Mouse (Mus musculus): Measurements from ENCODE around the gene Dock9. TPM values are rescaled to one million over a fixed set of nuclear protein-coding genes. Genes with fewer than 3 reads are reported as not detected.

Gene Dock9
- polyA plus RNA-seq, 1 experiment from 2014 or later = 13.7 TPM

- ChIA-PET CTCF (no interaction called here), POLR2A (no interaction called here)
- DNase-seq (ENCODE audit: low read depth, low spot score) (no peak), ATAC-seq (no peak)
- H3K27me3 ChIP-seq = no peaks in the 10 kb centered on the region
- in situ Hi-C loops (cut with MboI; ENCODE audit: low pct_unique_long_range_greater_than_20kb) = no loop called here
- TF ChIP-seq CTCF (IDR thresholded peaks at IDR 0.05) = no peak
Measured at GRCm38 (mm10) chr14:121737277-121737676, 60.4 kb downstream of the Dock9 start.

DNA sequence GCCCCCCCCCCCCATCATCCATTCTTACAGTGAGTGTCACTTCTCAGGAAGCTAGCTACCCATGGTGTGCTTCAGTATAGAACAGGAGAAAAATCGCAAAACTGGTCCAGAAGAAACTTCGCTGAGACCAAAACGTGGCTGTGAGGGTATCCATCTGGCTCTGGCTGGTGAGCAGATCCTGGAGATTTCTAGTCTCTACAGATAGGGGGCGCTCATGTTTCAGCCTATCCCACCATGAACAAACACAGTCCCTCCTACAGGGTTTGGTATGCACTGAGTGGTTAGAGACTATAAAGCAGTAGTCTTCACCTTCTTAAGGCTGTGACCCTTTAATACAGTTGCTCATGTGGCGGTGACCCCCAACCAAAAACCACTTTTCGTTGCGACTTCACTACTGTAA is 62.0 kb downstream of the Dock9 start:
- ChIA-PET POLR2A (no interaction called here), CTCF (no interaction called here)
- no peak for DNase-seq (ENCODE audit: low read depth, low spot score)
- in situ Hi-C loops (cut with MboI; ENCODE audit: low pct_unique_long_range_greater_than_20kb) = no loop called here
- no peak for TF ChIP-seq CTCF (IDR thresholded peaks at IDR 0.05)
- no peaks in the 10 kb centered on the region for H3K27me3 ChIP-seq
- no peak for ATAC-seq

- POLR2A ChIA-PET = no interaction called here
- ATAC-seq (no peak), DNase-seq (ENCODE audit: low read depth, low spot score) (no peak)
- no peaks in the 10 kb centered on the region for H3K27me3 ChIP-seq
- CTCF ChIA-PET = no interaction called here
- in situ Hi-C loops (cut with MboI; ENCODE audit: low pct_unique_long_range_greater_than_20kb) = no loop called here
- TF ChIP-seq CTCF (IDR thresholded peaks at IDR 0.05) = no peak
Measured at GRCm38 (mm10) chr14:121734217-121734616, 63.4 kb downstream of the Dock9 start.

DNA sequence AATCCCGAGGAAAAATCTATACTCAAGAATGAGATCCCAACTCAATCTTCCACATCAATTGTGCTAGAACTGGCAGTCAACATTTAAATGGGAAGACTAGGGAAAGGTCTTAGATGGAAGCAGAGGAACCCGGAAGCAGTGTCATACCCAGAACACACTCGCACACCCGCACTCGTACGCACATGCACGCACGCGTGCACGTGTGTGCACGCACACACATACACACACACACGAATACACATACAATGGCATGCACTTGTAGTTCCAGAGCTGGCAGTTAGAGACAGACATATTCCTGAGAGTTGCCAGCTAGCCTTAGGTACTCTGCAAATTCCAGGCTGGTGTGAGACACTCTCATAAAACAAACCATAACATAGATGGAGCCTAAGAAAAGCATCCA is 63.9 kb downstream of the Dock9 start:
- DNase-seq (ENCODE audit: low read depth, low spot score) (no peak), ATAC-seq (no peak)
- CTCF ChIA-PET = no interaction called here
- no peaks in the 10 kb centered on the region for H3K27me3 ChIP-seq
- POLR2A ChIA-PET = interaction anchor here (0.7 kb wide), 1 partner anchor 287 kb away, joined by 5 read pairs; no protein-coding TSS in a partner anchor
- no peak for TF ChIP-seq CTCF (IDR thresholded peaks at IDR 0.05)
- in situ Hi-C loops (cut with MboI; ENCODE audit: low pct_unique_long_range_greater_than_20kb) = no loop called here

GRCm38 (mm10) chr14:121732196-121732595 is 65.4 kb downstream of the Dock9 start:
- ChIA-PET POLR2A (interaction anchor here (0.6 kb wide), 1 partner anchor 9 kb away, joined by 5 read pairs; no protein-coding TSS in a partner anchor), CTCF (no interaction called here)
- no peaks in the 10 kb centered on the region for H3K27me3 ChIP-seq
- no peak for TF ChIP-seq CTCF (IDR thresholded peaks at IDR 0.05)
- DNase-seq (ENCODE audit: low read depth, low spot score) (no peak), ATAC-seq (no peak)
- in situ Hi-C loops (cut with MboI; ENCODE audit: low pct_unique_long_range_greater_than_20kb) = no loop called here

DNA sequence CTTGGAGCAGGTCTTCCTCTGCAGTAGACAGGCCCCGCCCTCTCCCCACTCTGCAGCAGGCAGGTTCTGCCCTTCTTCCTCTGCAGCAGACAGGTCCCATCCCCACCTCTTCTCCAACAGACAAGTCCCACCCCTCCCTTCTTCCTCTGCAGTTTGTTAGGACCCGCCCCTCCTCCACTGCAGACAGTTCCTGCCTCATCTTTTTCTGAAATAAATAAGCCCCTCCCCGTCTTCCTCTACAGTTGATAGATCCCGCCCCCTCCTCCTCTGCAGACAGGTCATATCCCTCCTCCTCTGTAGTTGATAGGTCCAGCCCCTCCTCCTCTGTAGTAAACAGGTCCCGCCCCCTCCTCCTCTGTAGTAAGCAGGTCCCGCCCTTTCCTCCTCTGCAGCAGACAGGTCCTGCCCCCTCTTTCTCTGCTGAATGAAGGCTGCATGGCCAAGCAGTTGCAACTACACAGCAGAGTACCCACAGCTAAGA is 65.9 kb downstream of the Dock9 start:
- POLR2A ChIA-PET = no interaction called here
- DNase-seq (ENCODE audit: low read depth, low spot score) (no peak), ATAC-seq (no peak)
- no peak for TF ChIP-seq CTCF (IDR thresholded peaks at IDR 0.05)
- CTCF ChIA-PET = no interaction called here
- H3K27me3 ChIP-seq = no peaks in the 10 kb centered on the region
- in situ Hi-C loops (cut with MboI; ENCODE audit: low pct_unique_long_range_greater_than_20kb) = no loop called here

DNA sequence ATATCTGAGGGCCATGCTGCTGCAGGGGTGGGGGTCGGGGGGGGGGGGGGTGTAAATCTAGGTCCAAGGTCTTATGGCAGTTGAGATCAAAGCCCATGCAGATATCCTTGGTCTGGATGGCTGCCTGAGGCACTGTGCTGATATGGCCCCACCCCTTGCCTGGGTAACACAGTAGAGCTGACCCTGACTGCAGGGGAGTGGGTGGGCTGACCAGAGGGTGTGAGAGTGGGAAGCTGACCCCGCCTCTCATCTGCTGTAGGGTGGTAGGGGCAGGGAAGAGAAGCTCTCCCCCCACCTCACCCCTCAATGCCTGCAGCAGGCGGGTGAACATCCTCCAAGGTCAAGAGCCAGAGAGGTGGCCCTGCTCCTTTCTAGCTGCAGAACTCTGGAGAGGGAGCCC is 66.7 kb downstream of the Dock9 start:
- ChIA-PET CTCF (no interaction called here), POLR2A (interaction anchor here (0.6 kb wide), 1 partner anchor 264 kb away, joined by 3 read pairs; no protein-coding TSS in a partner anchor)
- in situ Hi-C loops (cut with MboI; ENCODE audit: low pct_unique_long_range_greater_than_20kb) = no loop called here
- DNase-seq (ENCODE audit: low read depth, low spot score) (no peak), ATAC-seq (no peak)
- no peaks in the 10 kb centered on the region for H3K27me3 ChIP-seq
- TF ChIP-seq CTCF (IDR thresholded peaks at IDR 0.05) = no peak

DNA sequence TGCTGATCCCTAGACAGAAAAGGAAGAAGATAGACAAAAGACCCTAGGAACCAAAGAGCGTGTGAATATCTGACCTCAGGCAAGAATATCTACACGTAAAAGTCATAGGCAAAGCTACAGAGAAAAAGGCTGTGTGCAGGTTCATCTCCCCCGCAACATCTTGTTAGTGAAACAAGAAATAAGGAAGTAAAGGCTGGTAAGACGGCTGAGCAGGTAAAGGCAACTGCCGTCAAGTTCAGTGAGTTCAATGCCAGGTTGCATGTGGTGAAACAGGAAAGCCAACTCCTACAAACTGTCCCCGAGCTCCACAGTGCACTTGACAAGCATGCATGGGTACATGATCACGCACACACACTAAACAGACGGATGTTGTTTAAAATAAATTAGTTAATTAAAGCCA is 69.6 kb downstream of the Dock9 start:
- in situ Hi-C loops (cut with MboI; ENCODE audit: low pct_unique_long_range_greater_than_20kb) = no loop called here
- DNase-seq (ENCODE audit: low read depth, low spot score) (no peak), ATAC-seq (no peak)
- ChIA-PET CTCF (no interaction called here), POLR2A (interaction anchor here (1.2 kb wide), 1 partner anchor 14 kb away, joined by 3 read pairs; no protein-coding TSS in a partner anchor)
- TF ChIP-seq CTCF (IDR thresholded peaks at IDR 0.05) = no peak
- no peaks in the 10 kb centered on the region for H3K27me3 ChIP-seq

- H3K27me3 ChIP-seq = no peaks in the 10 kb centered on the region
- DNase-seq (ENCODE audit: low read depth, low spot score) = no peak
- ChIA-PET POLR2A (no interaction called here), CTCF (no interaction called here)
- TF ChIP-seq CTCF (IDR thresholded peaks at IDR 0.05) = no peak
- in situ Hi-C loops (cut with MboI; ENCODE audit: low pct_unique_long_range_greater_than_20kb) = no loop called here
- no peak for ATAC-seq
Measured at GRCm38 (mm10) chr14:121724501-121724900, 73.1 kb downstream of the Dock9 start.

GRCm38 (mm10) chr14:121722774-121723173 is 74.9 kb downstream of the Dock9 start:
- ATAC-seq (no peak), DNase-seq (ENCODE audit: low read depth, low spot score) (no peak)
- no peak for TF ChIP-seq CTCF (IDR thresholded peaks at IDR 0.05)
- CTCF ChIA-PET = no interaction called here
- POLR2A ChIA-PET = no interaction called here
- in situ Hi-C loops (cut with MboI; ENCODE audit: low pct_unique_long_range_greater_than_20kb) = no loop called here
- no peaks in the 10 kb centered on the region for H3K27me3 ChIP-seq

GRCm38 (mm10) chr14:121721431-121721830 is 76.2 kb downstream of the Dock9 start:
- H3K27me3 ChIP-seq = no peaks in the 10 kb centered on the region
- no peak for TF ChIP-seq CTCF (IDR thresholded peaks at IDR 0.05)
- ChIA-PET CTCF (no interaction called here), POLR2A (no interaction called here)
- in situ Hi-C loops (cut with MboI; ENCODE audit: low pct_unique_long_range_greater_than_20kb) = no loop called here
- no peak for DNase-seq (ENCODE audit: low read depth, low spot score)
- ATAC-seq = no peak
